Mouse (Mus musculus): Measurements from ENCODE around the gene Map2k6.

- no peak for TF ChIP-seq POLR2A (IDR thresholded peaks at IDR 0.05; ENCODE audit: extremely low read depth, insufficient read depth, low read length)
- no peak for TF ChIP-seq CTCF (IDR thresholded peaks at IDR 0.05; ENCODE audit: low read depth, low read length)
Measured at GRCm38 (mm10) chr11:110471362-110471761, 72.4 kb downstream of the Map2k6 start.

Measured in liver, adult 2 months (tissue).